Mouse (Mus musculus) G1E (cell line): ENCODE results near the gene Exo1. TPM values are rescaled to one million over a fixed set of nuclear protein-coding genes. Genes with fewer than 3 reads are reported as not detected.

ENCODE experiments used
- ATAC-seq: 2 replicates; pipeline ENCODE4 v1.8.0; 2016; ENCODE audit warnings: mild to moderate bottlenecking; ENCODE audit not compliant: insufficient number of reproducible peaks, poor library complexity, low FRiP score, severe bottlenecking; ENCODE audit errors: extremely low read depth
- DNase-seq: peaks from one replicate; pipeline ENCODE4 v3.0.0; 2012; ENCODE audit warnings: low spot score
- H3K27me3 ChIP-seq: 2 replicates; pipeline ENCODE4 v1.6.1; 2012; ENCODE audit warnings: mild to moderate bottlenecking, low read length, inconsistent platforms; ENCODE audit not compliant: insufficient read depth
- H3K36me3 ChIP-seq: replicated peaks from 2 replicates; pipeline ENCODE3; 2012; ENCODE audit warnings: mild to moderate bottlenecking, inconsistent platforms
- H3K4me1 ChIP-seq: 2 replicates; pipeline ENCODE4 v1.6.1; 2012; ENCODE audit warnings: low read depth, low read length, inconsistent platforms, mixed read lengths; ENCODE audit not compliant: insufficient read depth
- H3K4me3 ChIP-seq: 2 replicates; pipeline ENCODE4 v1.5.1; 2012; ENCODE audit warnings: low read depth, mild to moderate bottlenecking, inconsistent platforms, low read length, moderate library complexity, mixed read lengths
- H3K9me3 ChIP-seq: replicated peaks from 2 replicates; pipeline ENCODE4 v1.6.1; 2012; ENCODE audit warnings: inconsistent platforms
- CTCF ChIP-seq: IDR thresholded peaks from 2 replicates; pipeline ENCODE4 v1.5.1; 2012; ENCODE audit warnings: low read depth, low read length, inconsistent platforms, mixed read lengths
- GATA1 ChIP-seq: IDR thresholded peaks from 2 replicates; pipeline ENCODE4 v1.6.1; 2012; ENCODE audit warnings: borderline replicate concordance, low read length, inconsistent platforms, mixed read lengths
- GATA2 ChIP-seq: IDR thresholded peaks from 2 replicates; pipeline ENCODE4 v1.6.1; 2012; ENCODE audit warnings: low read depth, low read length, inconsistent platforms, borderline replicate concordance
- POLR2AphosphoS5 ChIP-seq: IDR thresholded peaks from 2 replicates; pipeline ENCODE4 v1.6.1; 2012; ENCODE audit warnings: low read depth, low read length, inconsistent platforms; ENCODE audit not compliant: insufficient replicate concordance
- TAL1 ChIP-seq: conservative IDR thresholded peaks from 2 replicates; pipeline ENCODE4 v1.6.1; 2012; ENCODE audit warnings: low read depth, low read length, inconsistent platforms, mixed read lengths
- polyA plus RNA-seq: library from polyadenylated mRNA; stranded (reverse); fragments of >175 nt; gene quantifications from 2 replicates; pipeline ENCODE4 v1.2.3, GENCODE M21; 2012
- total RNA-seq, 2 experiments: library from RNA; stranded (forward) in 1 of 2; stranded (reverse) in 1 of 2; fragments of 200-1000 nt in 1 of 2; fragments of >200 nt in 1 of 2; fragmentation: Nextera tagmentation in 1 of 2; gene quantifications; 2 replicates each; pipeline ENCODE4 v1.2.3; 2014 to 2017

Exo1 gene
- total and polyA plus RNA-seq, 3 experiments, result 2.7 to 59.3 (median 54.9) TPM

DNA sequence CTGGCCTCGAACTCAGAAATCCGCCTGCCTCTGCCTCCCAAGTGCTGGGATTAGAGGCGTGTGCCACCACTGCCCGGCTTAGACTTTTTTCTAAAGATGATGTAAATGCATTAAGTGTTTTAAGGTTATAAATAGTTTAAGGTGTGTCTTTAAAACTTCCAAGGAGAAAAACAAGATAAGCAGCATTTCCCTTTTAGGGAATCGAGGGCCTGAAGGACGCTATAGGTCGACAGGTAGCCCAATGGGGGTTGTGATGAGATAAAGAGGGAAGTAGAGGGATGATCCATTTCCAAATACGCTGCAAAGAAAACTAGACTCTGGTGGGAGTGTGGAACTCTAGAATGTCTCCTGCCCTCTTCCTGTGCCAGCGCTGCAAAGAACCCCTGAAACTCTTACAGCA, 39.6 kb downstream of the Exo1 start, which contains the start of gene Gm38100:
Gm38100 (plus strand) TSS at position 301 of the 400 bp plus-strand sequence.
- Histone ChIP-seq H3K27me3 (peaks cover 4% of the 10 kb centered on the region; the same call in 1 of the 2 replicates), H3K9me3 (no peaks in the 10 kb centered on the region), H3K4me3 (no peak within 1 kb of the TSS), H3K4me1 (no peaks in the 10 kb centered on the region), H3K36me3 (no peaks in the 10 kb centered on the region)
- DNase-seq (no peak), ATAC-seq (no peak)
- TF ChIP-seq POLR2AphosphoS5 (no peak), TAL1 (no peak), CTCF (no peak), GATA2 (no peak), GATA1 (no peak)

DNA sequence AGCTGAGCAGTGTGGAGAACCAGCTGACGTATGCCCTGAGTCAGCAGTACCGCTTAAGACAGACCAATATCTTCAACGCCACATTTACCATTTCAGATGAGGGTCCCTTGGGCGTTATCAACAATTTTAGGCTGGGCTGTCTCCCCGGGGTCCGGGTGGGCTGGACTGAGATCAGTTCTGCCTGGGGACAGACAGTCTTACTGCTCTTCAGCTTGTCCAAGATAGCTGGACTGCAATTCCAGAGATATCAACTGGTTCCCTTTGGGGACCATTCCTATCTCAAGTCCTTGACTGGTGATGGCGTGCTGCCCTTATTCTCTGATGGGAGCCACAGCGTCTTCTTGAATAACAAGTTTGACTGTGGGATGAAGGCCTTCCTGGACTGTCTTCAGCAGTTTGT, 40.7 kb downstream of the Exo1 start:
- H3K36me3 ChIP-seq, result no peaks in the 10 kb centered on the region
- DNase-seq (no peak), ATAC-seq (no peak)
- H3K4me1 ChIP-seq, result no peaks in the 10 kb centered on the region
- no peaks in the 10 kb centered on the region for H3K9me3 ChIP-seq
- no peak for TF ChIP-seq POLR2AphosphoS5
- H3K27me3 ChIP-seq, result peaks cover 4% of the 10 kb centered on the region; the same call in 1 of the 2 replicates
- H3K4me3 ChIP-seq, result no peak overlapping the region

DNA sequence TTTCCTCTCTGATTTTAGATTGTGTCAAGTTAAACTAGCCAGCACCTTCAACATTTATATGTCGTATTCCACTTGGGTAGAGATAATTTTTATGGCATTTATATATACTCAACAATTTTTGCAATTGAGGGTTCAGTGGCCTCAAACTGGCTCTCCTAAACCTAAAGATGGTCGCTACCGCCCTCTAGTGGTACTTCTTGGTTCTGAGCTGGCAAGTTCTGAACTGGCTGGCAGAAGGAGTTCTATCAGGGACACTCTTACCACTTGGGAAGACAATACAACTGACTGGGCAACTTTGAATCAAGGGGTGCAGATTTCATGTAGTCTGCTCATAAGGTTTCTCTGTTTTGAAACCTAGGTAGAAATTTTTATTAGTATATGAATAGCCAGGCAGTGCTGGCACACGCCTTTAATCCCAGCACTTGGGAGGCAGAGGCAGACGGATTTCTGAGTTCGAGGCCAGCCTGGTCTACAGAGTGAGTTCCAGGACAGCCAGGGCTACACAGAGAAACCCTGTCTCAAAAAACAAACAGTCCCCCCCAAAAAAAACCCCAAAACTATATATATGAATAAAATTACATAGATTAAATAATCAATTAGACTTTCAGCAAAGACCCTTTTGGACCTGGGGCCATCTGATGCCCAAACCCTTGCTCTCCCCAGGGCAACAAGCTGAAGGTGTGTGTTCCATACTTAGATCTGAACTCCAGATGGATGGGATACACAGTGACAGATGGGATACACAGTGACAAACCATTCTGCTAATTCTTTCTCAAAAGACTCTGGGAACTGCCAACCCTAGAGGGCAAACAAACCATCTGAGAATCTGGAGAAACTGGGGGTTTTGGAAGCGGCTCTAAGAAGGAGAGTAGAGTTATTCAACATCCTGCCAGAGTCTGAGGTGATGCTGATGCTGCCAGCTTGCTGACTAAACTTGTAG, 43.7 kb downstream of the Exo1 start:
- H3K9me3 ChIP-seq, result no peaks in the 10 kb centered on the region
- DNase-seq (no peak), ATAC-seq (peak; percentile 67; the same call in 1 of the 2 replicates)
- H3K27me3 ChIP-seq, result peaks cover 4% of the 10 kb centered on the region; the same call in 1 of the 2 replicates
- no peaks in the 10 kb centered on the region for H3K4me1 ChIP-seq
- H3K4me3 ChIP-seq, result no peak overlapping the region
- H3K36me3 ChIP-seq, result no peaks in the 10 kb centered on the region
- no peak for TF ChIP-seq TAL1
- TF ChIP-seq GATA2, result no peak
- TF ChIP-seq GATA1, result no peak
- TF ChIP-seq CTCF, result peak; percentile 71

DNA sequence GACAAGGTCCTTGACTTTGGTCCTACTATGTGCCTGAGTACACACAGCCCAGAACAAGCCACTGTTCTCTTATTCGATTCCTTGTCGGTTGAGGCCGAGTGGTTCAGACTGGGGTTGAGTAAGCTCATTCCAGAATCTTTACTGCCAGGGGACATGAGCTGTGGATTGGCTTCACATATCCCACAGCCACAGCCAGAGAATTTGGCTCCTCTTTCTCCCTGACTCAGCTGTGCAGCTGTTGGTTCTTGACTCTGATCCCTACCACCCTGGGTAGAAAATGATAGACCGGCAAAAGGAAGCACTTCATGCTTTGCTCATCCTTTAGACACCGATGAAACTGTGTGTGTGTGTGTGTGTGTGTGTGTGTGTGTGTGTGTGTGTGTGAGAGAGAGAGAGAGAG, 51.0 kb downstream of the Exo1 start:
- DNase-seq, result no peak
- no peak overlapping the region for H3K4me3 ChIP-seq
- no peaks in the 10 kb centered on the region for H3K4me1 ChIP-seq
- no peaks in the 10 kb centered on the region for H3K9me3 ChIP-seq
- H3K27me3 ChIP-seq, result no peaks in the 10 kb centered on the region
- no peaks in the 10 kb centered on the region for H3K36me3 ChIP-seq
- TF ChIP-seq POLR2AphosphoS5 (no peak), TAL1 (no peak), GATA1 (no peak), CTCF (no peak), GATA2 (no peak)
- no peak for ATAC-seq

DNA sequence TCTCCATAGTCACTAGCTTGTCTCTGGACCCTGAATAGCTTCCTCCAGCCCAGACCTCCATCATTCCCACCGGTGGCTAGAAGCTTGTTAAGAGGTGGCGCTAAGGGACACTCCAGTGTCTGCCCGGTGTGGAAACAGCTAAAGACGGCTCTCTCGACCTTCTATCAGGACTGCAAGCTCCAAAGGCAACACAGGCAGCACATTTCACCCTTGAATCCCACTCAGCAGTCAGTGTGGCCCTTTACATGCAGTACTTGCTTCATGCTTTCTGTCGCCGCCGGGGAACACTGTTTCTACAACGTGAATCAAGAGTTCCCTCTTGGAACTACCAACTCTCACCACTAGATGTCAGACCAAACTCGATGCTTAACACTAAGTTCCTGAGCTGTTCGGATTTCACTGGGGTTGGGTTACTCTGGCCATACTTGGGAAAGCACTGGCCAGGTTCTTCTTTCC, 55.9 kb downstream of the Exo1 start:
- DNase-seq, result peak; percentile 12
- no peak for TF ChIP-seq GATA2
- TF ChIP-seq CTCF, result peak; percentile 56

DNA sequence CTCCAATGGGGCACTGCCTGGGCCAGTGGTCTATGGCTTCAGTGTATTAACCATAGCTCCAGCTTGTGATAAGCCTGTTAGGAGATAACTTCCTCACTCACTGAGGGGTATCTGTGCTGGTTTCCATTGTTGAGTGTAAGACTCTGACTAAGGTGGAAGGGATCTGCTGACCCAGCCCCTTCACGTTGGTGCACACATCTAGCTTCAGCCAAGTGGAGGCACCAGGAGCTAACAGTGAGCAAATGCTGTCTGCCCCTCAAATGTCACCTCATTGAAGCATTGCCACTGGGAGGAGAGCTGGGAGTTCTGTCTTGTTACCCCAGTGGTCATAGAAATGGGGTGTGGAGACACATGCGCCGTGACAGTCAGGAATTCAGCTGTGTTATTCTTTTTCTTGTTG, 58.4 kb downstream of the Exo1 start:
- H3K36me3 ChIP-seq, result no peaks in the 10 kb centered on the region
- no peaks in the 10 kb centered on the region for H3K9me3 ChIP-seq
- no peaks in the 10 kb centered on the region for H3K27me3 ChIP-seq
- no peak for TF ChIP-seq POLR2AphosphoS5
- no peak for TF ChIP-seq GATA2
- TF ChIP-seq GATA1, result no peak
- no peak for TF ChIP-seq CTCF
- TF ChIP-seq TAL1, result no peak
- ATAC-seq, result no peak
- no peak for DNase-seq
- H3K4me1 ChIP-seq, result no peaks in the 10 kb centered on the region
- H3K4me3 ChIP-seq, result no peak overlapping the region

More for the DNA sequence above, 55.9 kb downstream of the Exo1 start:
- ATAC-seq, result peak; percentile 77; the same call in 1 of the 2 replicates
- no peaks in the 10 kb centered on the region for H3K9me3 ChIP-seq
- H3K36me3 ChIP-seq, result no peaks in the 10 kb centered on the region
- no peaks in the 10 kb centered on the region for H3K27me3 ChIP-seq
- H3K4me3 ChIP-seq, result no peak overlapping the region
- no peaks in the 10 kb centered on the region for H3K4me1 ChIP-seq
